Mouse (Mus musculus): ENCODE results near the gene Vgf.

Vgf gene

DNA sequence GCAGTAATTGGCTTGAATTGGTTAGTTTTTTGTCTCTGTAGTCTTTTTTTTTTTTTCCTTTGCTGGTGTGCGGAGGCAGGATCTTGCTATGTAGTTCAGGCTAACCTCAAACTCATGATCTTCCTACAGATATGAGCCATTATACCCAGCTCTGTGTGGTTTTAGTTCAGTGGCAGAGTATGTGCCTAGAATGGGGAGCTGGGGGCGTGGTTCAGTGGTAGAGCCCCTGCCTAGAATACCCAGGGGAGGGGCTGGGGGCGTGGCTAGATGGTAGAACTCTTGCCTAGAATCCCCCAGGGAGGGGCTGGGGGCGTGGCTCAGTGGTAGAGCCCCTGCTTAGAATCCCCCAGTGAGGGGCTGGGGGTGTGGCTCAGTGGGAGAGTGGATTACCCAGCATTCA, 42.5 kb downstream of the Vgf start:
- no peak for DNase-seq (ENCODE audit: low read depth in 1 of 2, low spot score in 2 of 2)

DNA sequence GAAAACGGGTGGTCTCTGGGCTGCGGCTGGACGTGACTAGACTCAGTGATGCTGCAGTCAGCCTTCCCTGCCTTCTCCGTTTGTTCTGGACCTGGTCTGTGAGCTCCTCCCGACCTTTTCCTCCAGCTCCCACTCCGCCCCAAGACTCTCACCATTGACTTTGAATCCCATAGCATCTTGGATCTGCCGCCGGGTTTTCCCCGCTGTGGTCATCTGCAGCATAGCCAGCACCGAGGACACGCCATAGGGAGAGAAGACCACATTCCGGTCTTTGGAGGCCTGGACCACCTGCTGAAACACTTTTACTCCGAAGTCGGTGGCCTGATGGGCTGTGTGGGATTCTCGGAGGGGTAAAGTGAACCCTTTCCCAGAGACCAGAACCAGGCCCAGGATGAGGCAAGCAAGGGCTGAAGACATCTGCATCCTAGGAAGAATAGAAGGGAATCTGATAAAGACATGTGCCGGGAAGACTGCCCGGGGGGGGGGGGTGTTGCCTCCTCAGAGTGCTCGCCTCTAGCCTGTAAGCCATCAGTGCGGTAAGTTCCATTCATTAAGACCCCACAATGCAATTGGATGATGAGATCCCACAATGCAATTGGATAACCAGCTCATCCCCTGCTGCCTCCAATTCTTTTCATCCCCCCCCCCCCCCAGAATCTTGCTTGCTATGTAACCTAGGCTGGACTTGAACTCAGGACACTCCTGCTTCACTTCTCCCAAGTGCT, 44.9 kb downstream of the Vgf start:
- no peak for DNase-seq (ENCODE audit: low read depth in 1 of 2, low spot score in 2 of 2)

DNA sequence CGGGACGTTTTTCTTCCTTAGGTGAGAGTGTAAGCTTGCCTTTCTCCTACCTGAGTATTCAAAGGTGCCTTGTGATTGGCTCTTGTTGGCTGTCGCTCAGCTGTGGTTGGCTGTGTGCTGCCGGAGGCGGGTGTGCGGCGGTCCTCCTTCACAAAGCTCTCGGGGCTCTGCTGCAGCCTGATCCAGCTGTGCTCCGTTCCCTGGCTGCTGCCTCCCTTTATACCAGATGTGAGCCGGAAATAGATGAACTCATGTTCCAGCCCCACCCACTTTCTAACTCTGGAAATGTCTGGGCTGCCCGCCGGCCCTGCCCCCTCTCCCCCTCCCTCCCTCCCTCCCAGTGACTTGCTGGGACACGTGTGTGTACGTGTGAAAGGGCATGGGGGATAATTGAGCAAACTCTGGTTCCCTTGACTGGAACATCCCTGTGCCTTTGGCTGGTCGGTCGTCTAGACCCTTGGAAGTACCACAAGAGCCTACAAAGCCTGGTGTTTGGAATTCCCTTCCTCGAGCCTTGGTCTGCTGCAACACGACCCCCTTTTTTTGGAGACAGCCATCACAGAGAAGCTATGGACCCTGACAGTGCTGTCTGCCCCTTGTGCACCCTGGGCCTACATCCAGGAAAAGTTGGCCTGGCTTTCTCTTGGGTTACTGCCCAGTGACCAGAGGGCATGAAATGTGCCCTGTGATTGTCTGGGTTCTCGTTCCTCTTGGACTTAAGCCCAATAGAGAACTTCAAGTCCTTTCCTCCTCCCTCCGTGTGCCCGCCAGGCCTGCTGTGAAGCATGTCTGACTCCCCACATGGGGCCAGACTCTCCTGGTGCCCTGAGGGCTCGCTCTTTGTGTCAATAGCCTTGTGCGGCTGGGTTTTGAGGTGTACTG, 46.1 kb downstream of the Vgf start, which contains the start of gene Serpine1:
Serpine1 (minus strand) TSS at position 190 of the 882 bp plus-strand sequence.
- DNase-seq (ENCODE audit: low read depth in 1 of 2, low spot score in 2 of 2): no peak

DNA sequence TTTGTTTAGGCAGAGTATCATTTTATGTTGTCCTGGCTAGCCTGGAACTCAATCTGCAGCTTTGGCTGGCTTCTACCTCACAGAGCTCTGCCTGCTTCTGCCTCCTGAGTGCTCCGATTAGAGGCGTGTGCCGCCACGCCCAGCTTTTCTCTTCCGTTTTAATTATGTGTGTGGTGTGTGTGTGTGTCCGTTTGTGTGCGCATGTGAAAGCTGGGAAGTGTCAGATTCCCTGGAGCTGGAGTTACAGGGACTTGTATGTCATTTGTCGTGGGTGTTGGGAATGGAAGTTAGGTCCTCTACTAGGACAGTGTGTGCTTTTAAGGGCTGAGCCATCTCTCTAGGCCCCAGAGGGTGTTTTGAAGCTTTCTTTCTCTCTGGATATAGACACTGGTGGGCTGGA, 46.9 kb downstream of the Vgf start:
- no peak for DNase-seq (ENCODE audit: low read depth in 1 of 2, low spot score in 2 of 2)

DNA sequence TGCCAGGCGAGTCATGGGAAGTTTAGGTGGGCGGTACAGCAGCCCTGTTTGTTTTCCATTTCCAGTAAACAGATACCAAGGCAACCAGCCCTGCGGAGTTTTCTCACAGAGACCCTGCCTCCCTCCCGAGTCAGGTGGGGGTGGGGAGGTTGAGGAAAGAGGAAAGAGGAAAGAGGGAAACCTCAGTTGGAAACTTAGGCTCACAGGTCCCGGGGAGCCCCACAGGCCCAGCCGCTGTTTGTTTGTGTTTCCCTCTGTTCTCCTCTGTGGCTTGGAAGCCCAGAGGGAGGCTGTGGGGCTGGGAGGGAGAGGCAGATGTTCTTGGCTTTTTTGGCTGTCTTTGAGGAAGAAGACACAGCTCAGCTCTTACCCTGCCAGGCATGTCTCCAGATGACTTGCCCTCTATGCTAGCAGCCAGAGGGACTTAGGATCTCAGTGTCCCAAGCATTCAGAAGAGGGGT, 48.0 kb downstream of the Vgf start:
- no peak for DNase-seq (ENCODE audit: low read depth in 1 of 2, low spot score in 2 of 2)

DNA sequence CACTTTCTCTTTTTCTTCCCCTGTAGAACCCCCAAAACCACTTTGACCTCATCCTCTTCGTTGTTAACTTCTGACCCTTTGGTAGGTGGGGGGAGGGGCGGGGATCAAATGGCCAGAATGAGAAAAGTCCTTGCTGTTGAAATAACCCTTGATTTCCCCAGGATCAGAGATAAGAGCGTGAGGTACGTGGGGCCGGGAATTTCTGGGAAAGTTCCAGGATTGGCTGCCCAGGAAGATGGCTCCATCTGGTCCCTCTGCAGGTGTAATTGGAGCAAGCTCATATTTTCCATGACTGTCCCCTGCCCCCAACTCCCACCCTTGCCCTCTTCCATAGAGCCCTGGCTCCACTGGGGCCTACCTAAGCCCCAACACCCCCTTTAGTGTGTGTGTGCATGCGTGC, 49.5 kb downstream of the Vgf start:
- DNase-seq (ENCODE audit: low read depth in 1 of 2, low spot score in 2 of 2): no peak

DNA sequence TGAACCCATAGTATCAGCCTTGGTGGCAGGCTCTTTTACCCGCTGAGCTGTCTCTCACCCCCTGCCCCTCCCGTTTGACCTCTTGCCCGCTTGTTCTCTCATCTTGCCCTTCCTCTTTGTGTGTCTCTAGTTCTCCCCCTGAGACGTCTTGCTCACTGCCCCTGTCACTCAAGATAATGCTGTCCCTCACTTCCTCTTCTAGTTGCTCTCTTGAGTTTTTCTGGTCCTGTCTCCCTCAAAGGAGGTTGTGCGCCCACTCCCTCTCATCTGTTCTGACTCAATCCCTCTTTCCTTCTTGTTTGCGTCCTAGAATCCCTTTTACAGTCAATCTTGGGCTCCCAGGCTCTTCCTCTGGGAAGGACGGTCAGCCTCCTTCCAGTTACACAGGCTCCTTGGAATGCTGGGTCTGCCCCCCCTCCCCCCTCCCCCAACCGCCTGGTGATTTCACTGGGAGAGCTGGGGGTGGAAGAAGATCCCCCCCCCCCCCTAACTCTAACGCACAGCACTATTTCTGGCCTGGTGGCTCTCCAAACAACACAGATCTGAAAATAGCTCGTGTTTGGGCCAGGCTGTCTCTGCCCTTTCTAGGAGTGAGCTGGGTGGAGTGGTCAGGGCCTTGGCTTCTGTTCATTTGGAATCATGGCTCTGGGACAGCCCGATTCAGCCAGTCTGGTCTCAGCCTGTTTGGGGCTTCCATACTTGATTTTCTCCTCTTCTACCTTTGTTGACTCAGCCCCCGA, 50.2 kb downstream of the Vgf start:
- DNase-seq (ENCODE audit: low read depth in 1 of 2, low spot score in 2 of 2): peak in 1 of 2 experiments; percentile 27

DNA sequence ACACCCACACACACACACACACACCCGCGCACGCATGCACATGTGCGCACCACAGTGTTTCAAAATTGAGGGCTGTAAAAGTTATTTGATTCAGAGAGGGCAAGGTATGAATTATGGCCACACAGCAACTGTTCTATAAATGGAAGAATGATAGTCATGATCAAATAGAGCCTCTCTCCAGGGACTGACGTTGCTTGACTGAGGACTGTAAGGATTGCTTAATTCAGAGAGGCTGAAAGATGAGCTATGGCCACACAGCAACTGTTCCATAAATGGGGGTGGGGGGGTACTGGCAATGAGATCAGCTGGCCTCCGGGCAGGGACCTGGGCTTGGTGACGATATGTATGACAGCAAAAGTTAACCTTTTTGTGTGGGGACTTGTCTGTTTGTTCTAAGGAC, 51.0 kb downstream of the Vgf start:
- no peak for DNase-seq (ENCODE audit: low read depth in 1 of 2, low spot score in 2 of 2)

DNA sequence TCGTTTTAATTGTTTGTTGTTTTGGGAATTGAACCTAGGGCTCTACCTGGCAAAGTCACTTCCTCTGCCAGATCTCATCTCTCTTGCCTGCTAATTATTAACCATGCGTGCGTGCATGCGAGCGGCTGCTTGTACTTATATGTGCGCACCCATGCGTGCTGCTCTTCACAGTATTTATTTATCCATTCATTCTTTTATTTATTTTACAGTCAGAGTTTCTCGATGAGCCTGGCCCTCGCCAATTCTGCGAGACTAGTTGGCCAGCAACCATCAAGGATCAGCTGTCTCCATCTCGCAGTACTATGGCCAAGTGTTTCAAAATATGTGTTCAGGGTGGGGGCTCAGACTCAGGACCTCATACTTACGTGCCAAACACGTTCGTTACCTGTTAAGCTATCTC, 51.8 kb downstream of the Vgf start:
- DNase-seq (ENCODE audit: low read depth in 1 of 2, low spot score in 2 of 2): no peak

DNA sequence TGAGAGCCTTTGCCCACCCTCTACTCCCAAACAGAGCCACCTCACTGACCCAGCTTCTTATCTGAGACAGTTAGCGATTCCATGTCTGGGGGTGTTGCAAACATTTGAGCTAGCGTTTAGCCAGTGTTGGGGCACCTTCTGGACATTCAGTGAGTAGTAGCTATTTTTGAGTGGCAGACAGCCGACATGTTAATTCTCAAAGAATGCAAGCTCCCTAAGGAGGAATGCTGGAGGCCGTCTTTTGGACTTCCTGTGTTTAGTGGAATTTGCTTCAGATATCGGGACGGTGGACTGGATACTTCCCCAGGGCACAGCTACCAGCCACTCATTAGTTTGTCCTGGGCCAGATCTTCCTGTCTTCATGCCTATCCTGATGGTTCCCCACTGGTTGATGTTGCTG, 52.4 kb downstream of the Vgf start:
- DNase-seq (ENCODE audit: low read depth in 1 of 2, low spot score in 2 of 2): no peak

DNA sequence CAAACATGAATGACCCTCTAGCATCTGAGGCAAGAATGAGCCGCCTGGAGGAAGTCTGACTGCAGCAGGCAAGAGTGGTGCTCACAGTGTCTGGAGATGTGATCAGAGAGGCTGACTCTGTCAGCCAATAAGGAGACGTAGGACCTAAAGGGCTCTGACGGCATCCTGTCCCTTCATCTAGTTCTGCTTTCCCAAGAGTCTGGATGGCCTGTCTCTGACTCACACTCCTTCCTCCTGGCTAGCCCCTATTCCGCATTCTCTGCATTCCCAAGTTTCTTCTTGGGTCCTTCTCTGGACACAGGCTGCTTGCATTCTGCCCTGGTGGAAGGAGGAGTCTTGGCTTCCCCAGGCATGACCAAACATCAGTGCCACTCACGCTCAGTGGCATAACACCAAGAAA, 53.7 kb downstream of the Vgf start:
- no peak for DNase-seq (ENCODE audit: low read depth in 1 of 2, low spot score in 2 of 2)
